Mouse (Mus musculus) lung, postnatal 36 days (tissue): ENCODE results near the gene Gm8251.
"Not testable (repeated sequence)": the region's sequence is repeated elsewhere in the genome, so short reads cannot be mapped to it uniquely, and the experiment has no call there.

Source experiments
- DNase-seq: peaks from one replicate; pipeline ENCODE4 v3.0.0; 2022; ENCODE audit warnings: mixed read lengths

Gene Gm8251

GRCm38 (mm10) chr1:44061836-44062235, at the start of gene Gm8251:
Gene Gm8251, minus strand, starts transcription at chr1:44061936.
- no peak for DNase-seq

- no peak for DNase-seq
Observed at GRCm38 (mm10) chr1:44102939-44103338, 41.2 kb upstream of the Gm8251 start.

GRCm38 (mm10) chr1:44102259-44102717, 40.6 kb upstream of the Gm8251 start, which contains the start of gene Tex30:
Gene Tex30, minus strand, starts transcription at chr1:44102441.
- DNase-seq: peak; percentile 96

GRCm38 (mm10) chr1:44101448-44102225, 39.9 kb upstream of the Gm8251 start:
- DNase-seq: peak; percentile 25

GRCm38 (mm10) chr1:44064625-44065024, 2.9 kb upstream of the Gm8251 start:
- DNase-seq: peak; percentile 83

GRCm38 (mm10) chr1:44063439-44063838, 1.7 kb upstream of the Gm8251 start:
- no peak for DNase-seq

- DNase-seq: no peak
Observed at GRCm38 (mm10) chr1:44057805-44058204, 3.9 kb downstream of the Gm8251 start.

- peak; percentile 3 for DNase-seq
Observed at GRCm38 (mm10) chr1:44046556-44046955, 15.2 kb downstream of the Gm8251 start.

GRCm38 (mm10) chr1:44045689-44046088, 16.0 kb downstream of the Gm8251 start:
- DNase-seq: not testable (repeated sequence)

- DNase-seq: no peak
Observed at GRCm38 (mm10) chr1:44042555-44042915, 19.2 kb downstream of the Gm8251 start.

- DNase-seq: peak; percentile 75
Observed at GRCm38 (mm10) chr1:44041797-44042554, 19.8 kb downstream of the Gm8251 start.

GRCm38 (mm10) chr1:44032948-44033347, 28.8 kb downstream of the Gm8251 start:
- DNase-seq: no peak

- no peak for DNase-seq
Observed at GRCm38 (mm10) chr1:44032213-44032612, 29.5 kb downstream of the Gm8251 start.

GRCm38 (mm10) chr1:44027651-44028050, 34.1 kb downstream of the Gm8251 start:
- DNase-seq: no peak

- DNase-seq: no peak
Observed at GRCm38 (mm10) chr1:44022656-44023055, 39.1 kb downstream of the Gm8251 start.

- no peak for DNase-seq
Observed at GRCm38 (mm10) chr1:44019934-44020333, 41.8 kb downstream of the Gm8251 start, which contains the start of gene Mettl21c. Gene Mettl21c, minus strand, starts transcription at chr1:44020034.

- DNase-seq: no peak
Observed at GRCm38 (mm10) chr1:44015556-44015955, 46.2 kb downstream of the Gm8251 start.
